8 mouse cellular contexts compared by ENCODE assay signal in genomic region chr1:156418170-156418569, GRCm38 (mm10). TPM values are rescaled to one million over a fixed set of nuclear protein-coding genes. Genes with fewer than 3 reads are reported as not detected.
DNase-seq lines count a peak whose midpoint lies in the region; ATAC-seq and TF ChIP-seq lines count a peak whose summit lies in the region.

No protein-coding gene starts in this region.

- intact Hi-C loops in heart, postnatal 10 days (cut with DNase I) = loop anchor here (1.0 to 5.0 kb wide), 2 partner anchors 122 to 254 kb away; partner anchors contain the start of gene Tor3a

- 48% methylated on average over 4 of the region's 4 CpGs for WGBS in kidney, adult 2 months
- WGBS in kidney, embryonic 14.5 days = 60% methylated on average over 4 of the region's 4 CpGs
- WGBS in forebrain, embryonic 13.5 days = 60% methylated on average over 4 of the region's 4 CpGs

- DNase-seq in adrenal gland, postnatal 10 days = peak; percentile 56
- no peak for DNase-seq in adrenal gland, adult 2 months
- peak; percentile 63 for DNase-seq in kidney, adult 2 months
- peak; percentile 55 for DNase-seq in ES-E14 (ENCODE audit: low read depth, low spot score)
- DNase-seq in heart, postnatal 10 days = peak; percentile 45 to 68

- no peak overlapping the region for H3K9ac ChIP-seq in kidney, embryonic 14.5 days (ENCODE audit: low read depth, low read length)
- H3K9ac ChIP-seq in ES-E14 (ENCODE audit: insufficient read depth, low read depth, low read length, poor library complexity, severe bottlenecking) = no peak overlapping the region
- H3K9ac ChIP-seq in forebrain, embryonic 13.5 days = no peak overlapping the region

- no peaks in the 10 kb centered on the region for H3K36me3 ChIP-seq in kidney, adult 2 months (ENCODE audit: control insufficient read depth, insufficient read depth, low read length)
- H3K36me3 ChIP-seq in kidney, embryonic 14.5 days (ENCODE audit: control insufficient read depth, insufficient read depth, low read length) = no peaks in the 10 kb centered on the region
- no peaks in the 10 kb centered on the region for H3K36me3 ChIP-seq in ES-E14 (ENCODE audit: control insufficient read depth, insufficient read depth, low read length, poor library complexity, severe bottlenecking)
- no peaks in the 10 kb centered on the region for H3K36me3 ChIP-seq in forebrain, embryonic 13.5 days (ENCODE audit: poor library complexity, severe bottlenecking)

- ATAC-seq in kidney, embryonic 14.5 days (ENCODE audit: low FRiP score, low TSS enrichment) = no peak
- peak; percentile 40; the same call in 1 of the 2 replicates for ATAC-seq in monocyte, adult 5-6 weeks (replicated peaks; ENCODE audit: insufficient number of reproducible peaks, low FRiP score, low TSS enrichment, poor library complexity, severe bottlenecking)
- no peak for ATAC-seq in forebrain, embryonic 13.5 days

- no peak overlapping the region for H3K4me2 ChIP-seq in kidney, embryonic 14.5 days (replicated peaks; ENCODE audit: low read depth, low read length)
- no peak overlapping the region for H3K4me2 ChIP-seq in forebrain, embryonic 13.5 days

- H3K4me3 ChIP-seq in kidney, adult 2 months (ENCODE audit: insufficient read depth, low read depth, low read length) = no peak overlapping the region
- no peak overlapping the region for H3K4me3 ChIP-seq in kidney, embryonic 14.5 days (ENCODE audit: low read length)
- H3K4me3 ChIP-seq in ES-E14 (ENCODE audit: insufficient read depth in 1 of 2, low read depth in 1 of 2, low read length in 2 of 2, poor library complexity in 1 of 2, severe bottlenecking in 1 of 2) = no peak overlapping the region
- H3K4me3 ChIP-seq in forebrain, embryonic 13.5 days = no peak overlapping the region

- H3K27ac ChIP-seq in kidney, adult 2 months (ENCODE audit: insufficient read depth, low read depth, low read length) = no peak overlapping the region
- H3K27ac ChIP-seq in kidney, embryonic 14.5 days (ENCODE audit: low read depth, low read length) = no peak overlapping the region
- H3K27ac ChIP-seq in ES-E14 (ENCODE audit: insufficient read depth, low read depth, low read length, poor library complexity, severe bottlenecking) = no peak overlapping the region
- no peak overlapping the region for H3K27ac ChIP-seq in forebrain, embryonic 13.5 days

- in situ Hi-C loops in ES-E14 (cut with MboI; ENCODE audit: low sequenced_read_pairs in 2 of 2, unreplicated experiment in 2 of 2) = no loop called here

- peaks cover 3% of the 10 kb centered on the region; the same call in 1 of the 2 replicates for H3K9me3 ChIP-seq in kidney, embryonic 14.5 days (ENCODE audit: control insufficient read depth, low read length)
- no peaks in the 10 kb centered on the region for H3K9me3 ChIP-seq in ES-E14 (ENCODE audit: control insufficient read depth, insufficient read depth, low read depth, low read length)
- H3K9me3 ChIP-seq in forebrain, embryonic 13.5 days (replicated peaks) = no peaks in the 10 kb centered on the region

- H3K4me1 ChIP-seq in kidney, adult 2 months (ENCODE audit: control insufficient read depth, insufficient read depth, low read length) = no peaks in the 10 kb centered on the region
- no peaks in the 10 kb centered on the region for H3K4me1 ChIP-seq in kidney, embryonic 14.5 days (ENCODE audit: control insufficient read depth, insufficient read depth, low read length)
- 0 out of 4 replicates have a peak, but pooled peaks cover 0 to 2% of the 10 kb centered on the region in 2 experiments for H3K4me1 ChIP-seq in ES-E14 (ENCODE audit: control insufficient read depth in 2 of 2, insufficient read depth in 2 of 2, low read length in 2 of 2, poor library complexity in 1 of 2)
- H3K4me1 ChIP-seq in forebrain, embryonic 13.5 days = peaks cover 8% of the 10 kb centered on the region; the same call in 1 of the 2 replicates

- H3K27me3 ChIP-seq in kidney, adult 2 months (replicated peaks; ENCODE audit: control insufficient read depth, insufficient read depth, low read length) = no peaks in the 10 kb centered on the region
- H3K27me3 ChIP-seq in kidney, embryonic 14.5 days (ENCODE audit: control insufficient read depth, insufficient read depth, low read length) = no peaks in the 10 kb centered on the region
- no peaks in the 10 kb centered on the region for H3K27me3 ChIP-seq in forebrain, embryonic 13.5 days

- 0 out of 2 replicates have a peak, but pooled peaks have one; percentile 18 for TF ChIP-seq CTCF in kidney, adult 2 months (conservative IDR thresholded peaks at IDR 0.05; ENCODE audit: insufficient read depth, insufficient read length, low read depth, low read length)

- TF ChIP-seq POLR2A in kidney, adult 2 months (IDR thresholded peaks at IDR 0.05; ENCODE audit: low read depth, low read length) = no peak

TF ChIP-seq in ES-E14, 5 proteins besides CTCF, POLR2A, EP300 and RAD21:
- no peak for TF ChIP-seq ZNF384 (IDR thresholded peaks at IDR 0.05; ENCODE audit: low read depth, low read length)
- no peak for TF ChIP-seq ZC3H11A (IDR thresholded peaks at IDR 0.05; ENCODE audit: borderline replicate concordance, low read depth, low read length)
- TF ChIP-seq MAFK (IDR thresholded peaks at IDR 0.05; ENCODE audit: insufficient read depth, low read depth, low read length) = no peak
- no peak for TF ChIP-seq HCFC1 (IDR thresholded peaks at IDR 0.05; ENCODE audit: borderline replicate concordance, insufficient read depth, low read length)
- TF ChIP-seq CHD2 (IDR thresholded peaks at IDR 0.05; ENCODE audit: low read depth, low read length) = no peak

RNA-seq across cellular contexts. Expression of gene Axdnd1, which starts 2.8 kb away (rescaled TPM):
- total RNA-seq in adrenal gland, postnatal 10 days (2021) = 1 to 10 TPM in 1 of 2 experiments, under 1 TPM in 1; 0.78 to 1.1 TPM
- 1 to 10 TPM; 1.7 to 9.1 TPM for total RNA-seq in adrenal gland, adult 2 months (2021)
- polyA plus RNA-seq in adrenal gland, adult 2 months (2012; rRNA removed) = 0.11 TPM in 1 of 2 replicates, not detected in the other
- polyA plus RNA-seq in kidney, adult 2 months (2012; rRNA removed) = not detected in 2 replicates
- 0.29 and 1.8 TPM in 2 replicates for polyA plus RNA-seq in kidney, embryonic 14.5 days (2014; fragmentation: Nextera tagmentation; extraction: Ambion mirVana)
- total RNA-seq in ES-E14 (2012; rRNA removed) = 0.49 and 0.69 TPM in 2 replicates
- under 1 TPM in 1 of 2 experiments, not detected in 1; 0.12 TPM for total RNA-seq in heart, postnatal 10 days (2021)
- total RNA-seq in monocyte, adult 5-6 weeks (2017) = 1.2 to 7.4 TPM in 2 of 3 replicates, not detected in the other
- polyA plus RNA-seq in forebrain, embryonic 13.5 days (2015; fragmentation: Nextera tagmentation; extraction: Ambion mirVana) = 0.30 and 0.33 TPM in 2 replicates

RNA-seq across cellular contexts. Expression of gene Gm2000, which starts 52.3 kb away (rescaled TPM):
- 100 to 1,000 TPM; 689 to 701 TPM for total RNA-seq in adrenal gland, postnatal 10 days (2021)
- 100 to 1,000 TPM; 652 to 665 TPM for total RNA-seq in adrenal gland, adult 2 months (2021)
- 0.39 and 3.0 TPM in 2 replicates for polyA plus RNA-seq in adrenal gland, adult 2 months (2012; rRNA removed)
- polyA plus RNA-seq in kidney, adult 2 months (2012; rRNA removed) = 10.7 and 34.1 TPM in 2 replicates
- polyA plus RNA-seq in kidney, embryonic 14.5 days (2014; fragmentation: Nextera tagmentation; extraction: Ambion mirVana) = 1,003 and 1,410 TPM in 2 replicates
- 350 and 385 TPM in 2 replicates for total RNA-seq in ES-E14 (2012; rRNA removed)
- 100 to 1,000 TPM; 508 to 514 TPM for total RNA-seq in heart, postnatal 10 days (2021)
- total RNA-seq in monocyte, adult 5-6 weeks (2017) = 950 to 1,369 TPM (median 1,318 TPM) in 3 replicates
- polyA plus RNA-seq in forebrain, embryonic 13.5 days (2015; fragmentation: Nextera tagmentation; extraction: Ambion mirVana) = 685 and 744 TPM in 2 replicates

RNA-seq across cellular contexts. Expression of gene Soat1, which starts 56.0 kb away (rescaled TPM):
- 100 to 1,000 TPM; 353 to 427 TPM for total RNA-seq in adrenal gland, postnatal 10 days (2021)
- 1,000 to 10,000 TPM; 1,258 to 1,398 TPM for total RNA-seq in adrenal gland, adult 2 months (2021)
- 116 and 185 TPM in 2 replicates for polyA plus RNA-seq in adrenal gland, adult 2 months (2012; rRNA removed)
- polyA plus RNA-seq in kidney, adult 2 months (2012; rRNA removed) = 21.8 and 22.3 TPM in 2 replicates
- polyA plus RNA-seq in kidney, embryonic 14.5 days (2014; fragmentation: Nextera tagmentation; extraction: Ambion mirVana) = 43.7 and 54.0 TPM in 2 replicates
- total RNA-seq in ES-E14 (2012; rRNA removed) = 62.4 and 73.9 TPM in 2 replicates
- 10 to 100 TPM; 22.2 to 29.6 TPM for total RNA-seq in heart, postnatal 10 days (2021)
- total RNA-seq in monocyte, adult 5-6 weeks (2017) = 125 to 142 TPM (median 127 TPM) in 3 replicates
- 16.0 and 18.1 TPM in 2 replicates for polyA plus RNA-seq in forebrain, embryonic 13.5 days (2015; fragmentation: Nextera tagmentation; extraction: Ambion mirVana)
